ENCODE assay signal across 18 mouse cellular contexts in the genomic region with DNA sequence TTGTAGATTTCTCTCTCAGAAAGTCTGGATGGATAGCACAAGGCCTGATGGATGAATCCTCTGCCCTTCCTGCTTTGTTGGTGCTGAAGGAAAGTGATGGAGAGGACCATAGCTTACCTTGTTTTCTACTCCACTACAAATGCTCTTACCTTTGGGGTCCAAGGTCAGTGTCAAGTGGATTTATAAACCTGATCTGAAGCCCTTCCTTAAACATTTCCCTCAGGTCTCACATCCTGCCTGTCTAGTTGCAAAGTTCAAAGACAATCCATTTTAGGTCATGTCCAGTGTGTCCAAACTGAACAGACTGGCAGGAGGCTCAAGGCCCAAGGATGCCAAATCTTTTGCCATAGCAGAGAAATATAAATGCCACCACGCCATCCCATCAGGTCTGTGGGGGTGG. TPM values are rescaled to one million over a fixed set of nuclear protein-coding genes. Genes with fewer than 3 reads are reported as not detected.
"Had no signal": no experiment of that assay in that cellular context is flagged by ENCODE, and none has a peak within 500 bp of the region (broad histone marks: within the 10 kb centered on the region; RNA-seq: fewer than 3 reads in every experiment).

No protein-coding gene starts in this region.

- H3K4me3 ChIP-seq: left cerebral cortex, adult 2 months had no signal

- H3K27ac ChIP-seq: left cerebral cortex, adult 2 months; limb, embryonic 15.5 days; liver, embryonic 12.5 days; midbrain, embryonic 10.5 days had no signal

- H3K9ac ChIP-seq: limb, embryonic 15.5 days; liver, embryonic 12.5 days; lung, embryonic 14.5 days had no signal

- H3K36me3 ChIP-seq: limb, embryonic 15.5 days; liver, embryonic 12.5 days; midbrain, embryonic 10.5 days had no signal

- ATAC-seq: liver, embryonic 12.5 days; midbrain, embryonic 16.5 days had no signal

- H3K9me3 ChIP-seq: limb, embryonic 15.5 days; liver, embryonic 12.5 days; midbrain, embryonic 10.5 days had no signal

- DNase-seq: kidney, adult 11 months; kidney, adult 9 months; kidney, postnatal 10 days; lung, embryonic 14.5 days; lung, postnatal 10 days; lung, postnatal 4 days; right cerebral cortex, adult 18-20 months; right cerebral cortex, postnatal 25 days had no signal

RNA-seq across cellular contexts. Expression of a gene that starts 10.9 kb away (rescaled TPM):
- polyA plus RNA-seq: large intestine, adult 2 months; liver, embryonic 12.5 days; liver, embryonic 16.5 days; midbrain, embryonic 10.5 days; midbrain, embryonic 16.5 days; small intestine, adult 2 months; stomach, embryonic 16.5 days; thymus, postnatal 0 days had no signal

RNA-seq across cellular contexts. Expression of a gene that starts 25.3 kb away (rescaled TPM):
- polyA plus RNA-seq: liver, embryonic 12.5 days; liver, embryonic 16.5 days; lung, embryonic 14.5 days; midbrain, embryonic 10.5 days; midbrain, embryonic 16.5 days; thymus, postnatal 0 days had no signal

RNA-seq across cellular contexts. Expression of a gene that starts 40.1 kb away (rescaled TPM):
- polyA plus RNA-seq: liver, embryonic 12.5 days; liver, embryonic 16.5 days; lung, embryonic 14.5 days; midbrain, embryonic 10.5 days; midbrain, embryonic 16.5 days; thymus, postnatal 0 days had no signal

RNA-seq across cellular contexts. Expression of a gene that starts 40.1 kb away (rescaled TPM):
- polyA plus RNA-seq: lung, embryonic 14.5 days; midbrain, embryonic 16.5 days had no signal

RNA-seq across cellular contexts. Expression of a gene that starts 47.4 kb away (rescaled TPM):
- polyA plus RNA-seq: midbrain, embryonic 10.5 days; midbrain, embryonic 16.5 days had no signal
